Mouse (Mus musculus): ENCODE data around the gene Map2k6. TPM values are rescaled to one million over a fixed set of nuclear protein-coding genes. Genes with fewer than 3 reads are reported as not detected.

The Map2k6 gene
- polyA plus RNA-seq, 1 experiment from 2014 or later = 25.4 TPM

DNA sequence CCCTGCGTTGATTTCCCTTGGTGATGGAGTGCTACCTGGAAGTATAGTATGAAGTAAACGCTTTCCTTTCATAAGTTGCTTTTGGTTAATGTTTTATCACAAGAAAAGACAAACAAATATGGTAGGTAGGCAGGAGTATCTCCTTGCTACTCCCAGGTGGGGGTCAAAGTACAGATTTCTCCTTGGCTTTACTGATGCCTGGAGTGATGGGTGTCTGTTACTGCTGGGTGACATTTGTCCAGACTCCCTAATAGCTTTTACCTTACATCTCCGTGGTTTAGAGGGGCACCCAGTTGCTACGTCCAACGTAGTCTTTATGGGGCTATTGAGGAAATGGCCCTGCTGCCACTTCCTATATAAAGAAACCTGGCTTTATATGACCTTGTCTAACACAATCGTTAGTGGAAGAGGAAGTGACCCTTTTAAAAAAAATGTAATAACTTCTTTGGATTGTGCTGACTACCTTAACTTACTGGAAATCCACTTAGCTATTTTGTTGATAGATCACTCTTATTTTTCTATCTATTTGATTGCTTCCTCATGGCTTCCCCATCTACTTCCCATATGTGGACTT, 27.7 kb downstream of the Map2k6 start:
- no peak for DNase-seq
- H3K36me3 ChIP-seq (ENCODE audit: insufficient read depth) = no peaks in the 10 kb centered on the region
- 0 out of 2 replicates have a peak, but pooled peaks cover 3% of the 10 kb centered on the region for H3K4me1 ChIP-seq (ENCODE audit: insufficient read depth)
- H3K9me3 ChIP-seq (ENCODE audit: low read depth, low read length) = no peaks in the 10 kb centered on the region
- H3K4me2 ChIP-seq = no peak overlapping the region
- no peaks in the 10 kb centered on the region for H3K27me3 ChIP-seq (ENCODE audit: insufficient read depth, low read length)
- no peak overlapping the region for H3K4me3 ChIP-seq (ENCODE audit: low read depth, low read length)
- TF ChIP-seq CTCF (IDR thresholded peaks at IDR 0.05; ENCODE audit: low read depth) = no peak
- WGBS = 67% methylated on average over 6 of the region's 6 CpGs
- ATAC-seq (ENCODE audit: insufficient read depth) = no peak
- peak overlapping the region; percentile 67; the same call in 1 of the 2 replicates for H3K27ac ChIP-seq (ENCODE audit: low read depth)
- no peak overlapping the region for H3K9ac ChIP-seq

DNA sequence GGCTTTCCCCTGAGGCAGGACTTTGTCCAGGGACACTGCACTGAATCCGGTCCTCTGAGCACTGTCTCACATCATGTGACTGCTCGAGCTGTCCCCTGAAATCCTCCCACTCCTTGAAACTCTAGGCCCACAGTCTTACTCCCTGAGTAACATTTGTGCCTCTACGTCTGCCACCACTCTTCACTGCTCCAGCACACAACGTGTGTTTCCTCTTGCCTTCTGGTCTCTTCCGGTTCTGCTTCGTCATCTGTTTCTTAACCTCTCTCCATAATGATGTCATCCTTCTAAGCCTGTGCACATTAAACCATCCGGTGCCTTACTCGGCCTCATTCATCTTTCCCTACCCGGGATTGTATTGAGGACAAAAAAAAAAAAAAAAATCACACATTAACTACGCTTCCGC, 28.2 kb downstream of the Map2k6 start:
- Histone ChIP-seq H3K4me3 (ENCODE audit: low read depth, low read length) (no peak overlapping the region), H3K27ac (ENCODE audit: low read depth) (peak overlapping the region; percentile 67; the same call in 1 of the 2 replicates), H3K36me3 (ENCODE audit: insufficient read depth) (no peaks in the 10 kb centered on the region), H3K9me3 (ENCODE audit: low read depth, low read length) (no peaks in the 10 kb centered on the region), H3K4me1 (ENCODE audit: insufficient read depth) (0 out of 2 replicates have a peak, but pooled peaks cover 3% of the 10 kb centered on the region), H3K9ac (no peak overlapping the region), H3K27me3 (ENCODE audit: insufficient read depth, low read length) (no peaks in the 10 kb centered on the region), H3K4me2 (no peak overlapping the region)
- 40% methylated on average over 11 of the region's 11 CpGs for WGBS
- DNase-seq = peak; percentile 51
- TF ChIP-seq CTCF (IDR thresholded peaks at IDR 0.05; ENCODE audit: low read depth) = no peak
- ATAC-seq (ENCODE audit: insufficient read depth) = peak; percentile 83; the same call in 1 of the 2 replicates

DNA sequence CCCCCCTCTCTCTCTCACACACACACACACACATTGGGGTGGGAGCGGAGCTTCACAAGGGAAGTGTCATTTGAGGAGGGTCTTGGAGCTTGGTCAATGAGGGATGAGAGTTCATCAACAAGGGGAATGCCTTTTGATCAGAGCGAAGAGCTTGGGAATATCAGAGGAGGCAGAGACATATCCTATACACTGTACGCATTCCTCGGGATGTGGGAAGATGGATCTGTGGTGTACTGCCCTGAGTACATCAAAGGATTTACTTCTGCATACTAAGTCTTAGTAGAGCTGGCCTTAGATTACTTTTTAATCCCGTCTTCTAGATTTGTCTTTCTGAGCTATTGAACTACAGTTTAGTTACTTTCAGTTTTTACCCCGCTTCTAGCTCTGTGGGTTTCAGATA, 30.1 kb downstream of the Map2k6 start:
- Histone ChIP-seq H3K9me3 (ENCODE audit: low read depth, low read length) (no peaks in the 10 kb centered on the region), H3K4me2 (no peak overlapping the region), H3K9ac (no peak overlapping the region), H3K36me3 (ENCODE audit: insufficient read depth) (no peaks in the 10 kb centered on the region), H3K4me3 (ENCODE audit: low read depth, low read length) (no peak overlapping the region), H3K4me1 (ENCODE audit: insufficient read depth) (0 out of 2 replicates have a peak, but pooled peaks cover 3% of the 10 kb centered on the region), H3K27ac (ENCODE audit: low read depth) (no peak overlapping the region), H3K27me3 (ENCODE audit: insufficient read depth, low read length) (no peaks in the 10 kb centered on the region)
- ATAC-seq (ENCODE audit: insufficient read depth) (no peak), DNase-seq (no peak)
- 63% methylated on average over 6 of the region's 6 CpGs for WGBS
- TF ChIP-seq CTCF (IDR thresholded peaks at IDR 0.05; ENCODE audit: low read depth) = no peak

DNA sequence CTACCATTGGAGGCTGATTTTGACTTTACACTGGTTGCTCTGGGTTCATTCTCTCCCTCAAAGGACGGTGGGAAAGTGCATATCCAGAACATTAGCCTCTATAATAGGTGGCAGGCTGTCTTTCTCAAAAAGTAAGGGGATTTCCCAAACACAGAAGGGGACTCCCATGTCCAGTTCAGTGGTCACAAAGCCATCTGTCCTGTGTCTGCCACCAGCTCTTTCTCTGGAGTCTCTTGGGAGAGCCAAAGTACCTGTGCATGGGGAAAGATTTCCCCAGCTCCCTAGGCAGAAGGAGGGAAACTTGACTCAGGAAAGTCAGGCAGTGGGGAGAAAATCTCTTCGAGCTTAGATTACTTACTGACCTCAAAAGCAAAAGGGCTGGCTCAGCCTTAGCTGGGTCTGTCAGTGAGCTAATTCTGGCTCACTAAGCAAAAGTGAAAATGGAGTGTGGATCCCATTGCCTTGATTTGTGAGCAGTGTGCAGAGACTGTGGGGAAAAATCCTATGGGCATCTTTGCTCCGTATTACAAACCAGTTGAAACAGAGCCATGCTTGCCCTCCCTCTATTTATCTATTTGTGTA, 31.0 kb downstream of the Map2k6 start:
- no peak overlapping the region for H3K4me2 ChIP-seq
- no peaks in the 10 kb centered on the region for H3K27me3 ChIP-seq (ENCODE audit: insufficient read depth, low read length)
- H3K27ac ChIP-seq (ENCODE audit: low read depth) = no peak overlapping the region
- ATAC-seq (ENCODE audit: insufficient read depth) = no peak
- no peaks in the 10 kb centered on the region for H3K9me3 ChIP-seq (ENCODE audit: low read depth, low read length)
- H3K36me3 ChIP-seq (ENCODE audit: insufficient read depth) = no peaks in the 10 kb centered on the region
- no peak for DNase-seq
- 0 out of 2 replicates have a peak, but pooled peaks cover 3% of the 10 kb centered on the region for H3K4me1 ChIP-seq (ENCODE audit: insufficient read depth)
- WGBS = 63% methylated on average over 3 of the region's 3 CpGs
- no peak for TF ChIP-seq CTCF (IDR thresholded peaks at IDR 0.05; ENCODE audit: low read depth)
- no peak overlapping the region for H3K4me3 ChIP-seq (ENCODE audit: low read depth, low read length)
- no peak overlapping the region for H3K9ac ChIP-seq

DNA sequence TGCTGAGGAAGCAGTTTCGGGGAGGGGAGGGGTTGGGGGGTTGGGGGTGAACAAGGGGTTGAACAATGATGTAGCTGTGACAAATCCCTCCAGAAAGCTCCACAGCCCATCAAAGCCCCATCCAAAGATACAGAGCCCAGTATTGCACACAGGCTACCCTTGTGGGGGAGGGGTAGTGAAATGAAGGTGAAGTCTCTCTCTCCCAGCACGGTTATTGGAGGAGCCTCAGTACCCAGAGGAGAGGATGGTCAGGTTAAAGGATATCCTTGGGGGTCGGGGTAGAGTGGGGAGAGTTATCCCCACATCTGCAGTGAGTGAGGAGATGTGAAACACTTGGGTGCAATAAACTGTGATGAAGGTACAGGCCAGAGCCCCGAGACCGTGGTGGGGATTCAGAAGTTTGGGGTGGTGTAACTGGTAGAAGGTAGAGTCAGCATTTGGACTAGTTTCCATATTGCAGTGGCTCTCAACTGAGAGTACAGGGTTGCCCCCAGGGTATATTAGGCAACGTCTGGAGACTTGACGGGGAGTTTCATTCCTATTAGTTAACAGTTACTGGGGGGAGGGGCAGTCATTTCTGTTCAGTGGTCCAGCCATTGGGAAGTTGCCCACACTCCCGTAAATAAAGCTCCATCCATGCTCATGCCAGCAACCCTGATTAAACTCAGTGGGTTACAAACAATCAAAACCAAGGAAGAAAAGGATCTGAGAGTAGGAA, 37.1 kb downstream of the Map2k6 start:
- no peak overlapping the region for H3K27ac ChIP-seq (ENCODE audit: low read depth)
- H3K4me3 ChIP-seq (ENCODE audit: low read depth, low read length) = no peak overlapping the region
- H3K36me3 ChIP-seq (ENCODE audit: insufficient read depth) = no peaks in the 10 kb centered on the region
- no peaks in the 10 kb centered on the region for H3K27me3 ChIP-seq (ENCODE audit: insufficient read depth, low read length)
- WGBS = 75% methylated on average over 8 of the region's 8 CpGs
- H3K9ac ChIP-seq = no peak overlapping the region
- DNase-seq (no peak), ATAC-seq (ENCODE audit: insufficient read depth) (no peak)
- H3K4me1 ChIP-seq (ENCODE audit: insufficient read depth) = no peaks in the 10 kb centered on the region
- no peaks in the 10 kb centered on the region for H3K9me3 ChIP-seq (ENCODE audit: low read depth, low read length)
- TF ChIP-seq CTCF (IDR thresholded peaks at IDR 0.05; ENCODE audit: low read depth) = no peak
- no peak overlapping the region for H3K4me2 ChIP-seq

DNA sequence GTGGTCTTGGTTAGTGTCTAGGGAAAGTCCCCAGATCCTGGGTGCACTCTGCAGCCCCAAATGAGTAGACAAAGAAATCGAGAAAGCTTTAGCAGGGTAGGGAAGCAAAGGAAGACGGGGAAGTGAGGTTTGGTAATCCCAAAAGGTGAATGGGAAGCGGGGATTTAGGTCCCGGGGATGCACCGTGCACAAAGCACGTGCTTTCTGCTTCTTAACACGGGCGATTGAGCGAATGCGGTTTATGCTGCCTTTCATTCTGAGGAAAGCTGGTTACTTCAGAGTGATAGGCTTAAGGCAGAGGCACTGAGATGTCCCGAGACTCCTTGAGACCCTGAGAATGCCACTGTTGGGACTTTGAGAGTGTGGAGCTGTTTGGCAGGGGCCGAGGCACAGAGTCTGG, 38.1 kb downstream of the Map2k6 start:
- H3K27ac ChIP-seq (ENCODE audit: low read depth) = no peak overlapping the region
- no peak overlapping the region for H3K4me3 ChIP-seq (ENCODE audit: low read depth, low read length)
- H3K4me2 ChIP-seq = no peak overlapping the region
- ATAC-seq (ENCODE audit: insufficient read depth) (no peak), DNase-seq (no peak)
- H3K27me3 ChIP-seq (ENCODE audit: insufficient read depth, low read length) = no peaks in the 10 kb centered on the region
- no peaks in the 10 kb centered on the region for H3K9me3 ChIP-seq (ENCODE audit: low read depth, low read length)
- H3K4me1 ChIP-seq (ENCODE audit: insufficient read depth) = no peaks in the 10 kb centered on the region
- WGBS = 82% methylated on average over 12 of the region's 12 CpGs
- no peak for TF ChIP-seq CTCF (IDR thresholded peaks at IDR 0.05; ENCODE audit: low read depth)
- no peaks in the 10 kb centered on the region for H3K36me3 ChIP-seq (ENCODE audit: insufficient read depth)
- no peak overlapping the region for H3K9ac ChIP-seq

DNA sequence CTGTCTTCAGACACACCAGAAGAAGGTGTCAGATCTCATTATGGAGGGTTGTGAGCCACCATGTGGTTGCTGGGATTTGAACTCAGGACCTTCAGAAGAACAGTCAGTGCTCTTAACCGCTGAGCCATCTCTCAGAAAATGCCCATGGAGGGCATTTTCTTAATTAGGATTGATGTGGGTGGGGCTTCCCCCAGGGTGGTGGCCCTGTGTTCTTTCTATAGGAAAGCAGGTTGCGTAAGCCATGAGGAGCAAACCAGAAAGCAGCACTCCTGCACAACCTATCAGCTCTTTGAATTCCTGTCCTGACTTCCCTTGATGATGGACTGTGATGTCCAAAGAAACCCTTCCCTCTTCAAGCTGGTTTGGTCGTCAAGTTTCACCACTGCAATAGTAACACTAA, 39.2 kb downstream of the Map2k6 start:
- no peak for DNase-seq
- 91% methylated on average over 3 of the region's 3 CpGs for WGBS
- TF ChIP-seq CTCF (IDR thresholded peaks at IDR 0.05; ENCODE audit: low read depth) = no peak
- no peak overlapping the region for H3K27ac ChIP-seq (ENCODE audit: low read depth)
- H3K27me3 ChIP-seq (ENCODE audit: insufficient read depth, low read length) = no peaks in the 10 kb centered on the region
- no peak overlapping the region for H3K4me2 ChIP-seq
- no peaks in the 10 kb centered on the region for H3K36me3 ChIP-seq (ENCODE audit: insufficient read depth)
- no peak for ATAC-seq (ENCODE audit: insufficient read depth)
- H3K9me3 ChIP-seq (ENCODE audit: low read depth, low read length) = no peaks in the 10 kb centered on the region
- H3K9ac ChIP-seq = no peak overlapping the region
- no peaks in the 10 kb centered on the region for H3K4me1 ChIP-seq (ENCODE audit: insufficient read depth)
- no peak overlapping the region for H3K4me3 ChIP-seq (ENCODE audit: low read depth, low read length)
